Mouse (Mus musculus): ENCODE results near the gene Sostdc1. TPM values are rescaled to one million over a fixed set of nuclear protein-coding genes. Genes with fewer than 3 reads are reported as not detected.

Sostdc1 gene
- polyA plus RNA-seq, 1 experiment from 2014 or later: 9.7 TPM

DNA sequence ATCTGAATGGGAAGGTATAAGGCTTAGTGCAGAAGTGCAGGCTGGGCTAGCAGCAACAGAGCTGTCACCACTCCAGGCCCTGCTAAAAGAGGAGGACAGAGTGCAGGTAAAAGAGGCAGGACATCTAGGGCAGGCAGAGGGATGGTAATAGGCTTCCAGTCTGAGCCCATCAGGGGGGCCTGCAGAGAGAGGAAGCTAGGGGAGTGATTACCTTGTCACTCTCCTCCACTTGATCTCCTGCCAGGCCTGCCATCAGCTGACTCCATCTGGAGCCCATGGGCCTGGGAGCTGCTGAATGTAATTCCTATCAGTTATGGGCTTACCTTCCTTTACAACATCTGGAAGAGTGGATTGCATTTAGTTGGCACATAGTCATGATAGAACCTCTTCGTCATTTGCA, 18.7 kb downstream of the Sostdc1 start:
- WGBS: 100% methylated on average over 1 of the region's 1 CpGs
- no peak overlapping the region for H3K4me3 ChIP-seq (ENCODE audit: low read depth, low read length)
- H3K4me1 ChIP-seq (replicated peaks; ENCODE audit: control insufficient read depth, insufficient read depth, low read length): no peaks in the 10 kb centered on the region
- H3K4me2 ChIP-seq (ENCODE audit: low read depth, low read length, severe bottlenecking): no peak overlapping the region
- no peak overlapping the region for H3K27ac ChIP-seq (ENCODE audit: low read depth, low read length)
- DNase-seq (ENCODE audit: low spot score) (no peak), ATAC-seq (replicated peaks; ENCODE audit: low FRiP score) (no peak)
- H3K27me3 ChIP-seq (ENCODE audit: control insufficient read depth, insufficient read depth, low read length): no peaks in the 10 kb centered on the region
- H3K9ac ChIP-seq (ENCODE audit: low read length): no peak overlapping the region
- no peaks in the 10 kb centered on the region for H3K9me3 ChIP-seq (ENCODE audit: control insufficient read depth, low read length)
- H3K36me3 ChIP-seq (ENCODE audit: control insufficient read depth, insufficient read depth, low read length): no peaks in the 10 kb centered on the region

DNA sequence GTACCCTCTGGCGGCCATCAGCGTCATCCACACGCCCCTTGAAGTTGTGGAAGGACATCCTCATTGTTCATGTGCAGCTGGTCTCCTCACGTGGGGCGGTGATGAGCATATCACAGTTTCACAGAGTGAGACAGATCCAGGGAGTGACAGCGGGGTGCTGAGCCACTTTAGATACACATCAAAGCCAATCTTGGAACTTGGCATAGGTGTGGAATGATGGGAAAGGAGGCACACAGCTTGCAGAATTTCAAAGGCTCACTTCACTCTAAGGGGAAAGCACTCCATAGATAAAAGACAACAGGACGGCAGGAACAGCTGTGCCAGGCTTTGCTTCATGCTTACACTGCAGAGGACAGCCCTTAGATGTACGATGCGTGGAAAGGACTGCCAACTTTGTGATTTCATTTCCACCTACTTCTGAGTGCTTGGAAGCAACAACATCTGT, 19.9 kb downstream of the Sostdc1 start:
- ATAC-seq (replicated peaks; ENCODE audit: low FRiP score): no peak

DNA sequence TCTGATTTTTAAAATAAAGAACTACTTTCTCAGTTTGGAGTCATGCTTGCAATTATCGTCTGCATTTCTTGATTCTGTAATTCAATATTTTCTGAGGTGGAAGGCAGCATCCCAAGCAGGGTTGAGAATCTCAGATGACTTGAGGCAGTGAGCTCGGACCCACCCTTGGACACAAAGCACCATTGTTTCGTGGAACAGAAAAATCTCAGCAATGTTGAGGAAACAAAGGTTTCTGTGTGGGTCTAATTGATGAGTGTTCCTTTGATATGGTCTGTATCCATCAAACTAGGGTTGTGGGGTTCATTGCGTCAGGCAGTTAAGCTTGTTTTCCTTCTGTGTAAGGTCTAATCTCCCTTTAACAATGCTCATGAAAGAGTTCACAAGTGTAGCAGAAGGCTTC, 30.2 kb downstream of the Sostdc1 start:
- Histone ChIP-seq H3K9ac (ENCODE audit: low read length) (no peak overlapping the region), H3K27ac (ENCODE audit: low read depth, low read length) (no peak overlapping the region), H3K36me3 (ENCODE audit: control insufficient read depth, insufficient read depth, low read length) (no peaks in the 10 kb centered on the region), H3K9me3 (ENCODE audit: control insufficient read depth, low read length) (no peaks in the 10 kb centered on the region), H3K27me3 (ENCODE audit: control insufficient read depth, insufficient read depth, low read length) (no peaks in the 10 kb centered on the region), H3K4me1 (replicated peaks; ENCODE audit: control insufficient read depth, insufficient read depth, low read length) (no peaks in the 10 kb centered on the region), H3K4me2 (ENCODE audit: low read depth, low read length, severe bottlenecking) (no peak overlapping the region), H3K4me3 (ENCODE audit: low read depth, low read length) (no peak overlapping the region)
- ATAC-seq (replicated peaks; ENCODE audit: low FRiP score) (no peak), DNase-seq (ENCODE audit: low spot score) (no peak)
- WGBS: 58% methylated on average over 4 of the region's 4 CpGs

More for the DNA sequence above, 19.9 kb downstream of the Sostdc1 start:
- 87% methylated on average over 9 of the region's 9 CpGs for WGBS
- H3K9me3 ChIP-seq (ENCODE audit: control insufficient read depth, low read length): no peaks in the 10 kb centered on the region
- H3K27me3 ChIP-seq (ENCODE audit: control insufficient read depth, insufficient read depth, low read length): no peaks in the 10 kb centered on the region
- no peak for DNase-seq (ENCODE audit: low spot score)
- H3K4me3 ChIP-seq (ENCODE audit: low read depth, low read length): no peak overlapping the region
- no peak overlapping the region for H3K27ac ChIP-seq (ENCODE audit: low read depth, low read length)
- no peaks in the 10 kb centered on the region for H3K4me1 ChIP-seq (replicated peaks; ENCODE audit: control insufficient read depth, insufficient read depth, low read length)
- H3K4me2 ChIP-seq (ENCODE audit: low read depth, low read length, severe bottlenecking): no peak overlapping the region
- H3K36me3 ChIP-seq (ENCODE audit: control insufficient read depth, insufficient read depth, low read length): no peaks in the 10 kb centered on the region
- H3K9ac ChIP-seq (ENCODE audit: low read length): no peak overlapping the region

DNA sequence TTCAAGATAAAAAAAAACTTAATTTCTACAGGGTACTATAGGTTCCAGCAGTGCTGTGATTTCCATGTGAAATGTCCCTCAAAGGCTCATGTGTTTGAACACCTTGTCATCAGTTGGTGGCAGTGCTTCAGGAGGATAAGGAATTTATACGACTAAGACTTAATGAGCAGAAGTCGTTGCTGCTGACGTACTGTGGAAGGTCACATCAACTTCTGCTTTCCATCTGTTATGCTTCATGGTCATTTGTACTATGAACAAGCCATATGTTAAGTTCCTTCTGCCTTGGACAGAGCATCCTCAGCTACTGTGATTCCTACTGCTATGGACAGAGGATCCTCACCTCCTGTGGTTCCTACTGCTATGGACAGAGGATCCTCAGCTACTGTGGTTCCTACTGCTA, 46.1 kb downstream of the Sostdc1 start:
- H3K4me2 ChIP-seq (ENCODE audit: low read depth, low read length, severe bottlenecking): no peak overlapping the region
- H3K9ac ChIP-seq (ENCODE audit: low read length): no peak overlapping the region
- H3K4me3 ChIP-seq (ENCODE audit: low read depth, low read length): no peak overlapping the region
- H3K36me3 ChIP-seq (ENCODE audit: control insufficient read depth, insufficient read depth, low read length): no peaks in the 10 kb centered on the region
- 90% methylated on average over 3 of the region's 3 CpGs for WGBS
- H3K9me3 ChIP-seq (ENCODE audit: control insufficient read depth, low read length): no peaks in the 10 kb centered on the region
- H3K27me3 ChIP-seq (ENCODE audit: control insufficient read depth, insufficient read depth, low read length): no peaks in the 10 kb centered on the region
- ATAC-seq (replicated peaks; ENCODE audit: low FRiP score) (no peak), DNase-seq (ENCODE audit: low spot score) (no peak)
- no peaks in the 10 kb centered on the region for H3K4me1 ChIP-seq (replicated peaks; ENCODE audit: control insufficient read depth, insufficient read depth, low read length)
- no peak overlapping the region for H3K27ac ChIP-seq (ENCODE audit: low read depth, low read length)

DNA sequence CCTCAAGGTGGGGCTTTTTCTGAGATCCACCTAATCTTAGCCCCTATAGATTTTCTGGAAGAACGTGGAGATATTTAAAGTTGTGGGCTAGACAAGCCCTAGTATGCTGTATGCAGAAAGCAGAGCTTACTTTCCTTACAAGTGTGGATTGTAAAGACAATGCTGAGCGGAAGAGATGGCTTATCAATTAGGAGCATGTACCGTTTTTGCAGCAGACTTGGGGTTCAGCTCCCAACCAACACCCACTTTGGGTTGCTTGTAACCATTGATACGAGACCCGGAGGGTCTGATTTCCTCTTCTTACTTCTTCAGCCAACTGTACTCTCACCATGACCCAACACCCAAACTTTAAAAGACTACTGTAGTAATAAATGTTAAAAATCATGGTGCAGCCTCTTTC, 46.8 kb downstream of the Sostdc1 start:
- H3K36me3 ChIP-seq (ENCODE audit: control insufficient read depth, insufficient read depth, low read length): no peaks in the 10 kb centered on the region
- H3K9ac ChIP-seq (ENCODE audit: low read length): no peak overlapping the region
- no peak overlapping the region for H3K27ac ChIP-seq (ENCODE audit: low read depth, low read length)
- H3K4me1 ChIP-seq (replicated peaks; ENCODE audit: control insufficient read depth, insufficient read depth, low read length): no peaks in the 10 kb centered on the region
- ATAC-seq (replicated peaks; ENCODE audit: low FRiP score): no peak
- no peak overlapping the region for H3K4me3 ChIP-seq (ENCODE audit: low read depth, low read length)
- 92% methylated on average over 5 of the region's 5 CpGs for WGBS
- H3K9me3 ChIP-seq (ENCODE audit: control insufficient read depth, low read length): no peaks in the 10 kb centered on the region
- DNase-seq (ENCODE audit: low spot score): no peak
- no peak overlapping the region for H3K4me2 ChIP-seq (ENCODE audit: low read depth, low read length, severe bottlenecking)
- H3K27me3 ChIP-seq (ENCODE audit: control insufficient read depth, insufficient read depth, low read length): no peaks in the 10 kb centered on the region

DNA sequence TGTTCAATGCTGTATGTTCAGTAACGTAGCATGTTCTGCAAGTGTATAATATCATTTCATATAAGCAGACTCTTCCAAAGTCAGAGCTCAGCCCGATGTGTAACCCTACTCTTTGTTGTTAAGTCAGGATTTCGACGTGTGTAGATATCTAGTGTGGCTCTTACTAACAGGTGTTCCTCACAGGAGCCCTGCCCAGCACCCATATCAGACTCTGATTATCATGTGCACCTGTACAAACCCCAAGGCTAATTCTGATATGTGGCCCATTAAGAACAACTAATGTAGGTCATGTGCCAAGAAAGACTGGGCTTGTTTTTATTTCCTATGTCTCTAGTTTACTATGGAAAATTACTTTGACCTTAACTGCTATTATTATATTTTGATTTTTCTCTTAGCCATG, 50.1 kb downstream of the Sostdc1 start:
- no peaks in the 10 kb centered on the region for H3K4me1 ChIP-seq (replicated peaks; ENCODE audit: control insufficient read depth, insufficient read depth, low read length)
- no peak overlapping the region for H3K4me2 ChIP-seq (ENCODE audit: low read depth, low read length, severe bottlenecking)
- H3K36me3 ChIP-seq (ENCODE audit: control insufficient read depth, insufficient read depth, low read length): no peaks in the 10 kb centered on the region
- no peak overlapping the region for H3K4me3 ChIP-seq (ENCODE audit: low read depth, low read length)
- no peak overlapping the region for H3K9ac ChIP-seq (ENCODE audit: low read length)
- H3K9me3 ChIP-seq (ENCODE audit: control insufficient read depth, low read length): no peaks in the 10 kb centered on the region
- no peaks in the 10 kb centered on the region for H3K27me3 ChIP-seq (ENCODE audit: control insufficient read depth, insufficient read depth, low read length)
- 88% methylated on average over 4 of the region's 4 CpGs for WGBS
- H3K27ac ChIP-seq (ENCODE audit: low read depth, low read length): no peak overlapping the region
- ATAC-seq (replicated peaks; ENCODE audit: low FRiP score): no peak
- no peak for DNase-seq (ENCODE audit: low spot score)

Other genes with a start within 250 kb of the Sostdc1 start
- 26.3 and 30.6 TPM in 2 replicates for gene Ankmy2, start 157.0 kb upstream of the Sostdc1 start, polyA plus RNA-seq (2014; fragmentation: Nextera tagmentation; extraction: Ambion mirVana)
- 271 and 279 TPM in 2 replicates for gene Bzw2, start 156.1 kb upstream of the Sostdc1 start, polyA plus RNA-seq (2014; fragmentation: Nextera tagmentation; extraction: Ambion mirVana)
- gene Lrrc72, start 60.7 kb upstream of the Sostdc1 start, polyA plus RNA-seq (2014; fragmentation: Nextera tagmentation; extraction: Ambion mirVana): not detected in 2 replicates
- 8.2 and 8.7 TPM in 2 replicates for gene Ispd, start 67.3 kb downstream of the Sostdc1 start, polyA plus RNA-seq (2014; fragmentation: Nextera tagmentation; extraction: Ambion mirVana)
- gene D630036H23Rik, start 68.0 kb downstream of the Sostdc1 start, polyA plus RNA-seq (2014; fragmentation: Nextera tagmentation; extraction: Ambion mirVana): 1.4 and 1.9 TPM in 2 replicates